Mouse (Mus musculus) ES-E14 (cell line): ENCODE data around the gene Ctsf. TPM values are rescaled to one million over a fixed set of nuclear protein-coding genes. Genes with fewer than 3 reads are reported as not detected.

Experiments
- DNase-seq: peaks from one replicate; pipeline ENCODE4 v3.0.0-alpha.2; 2013; ENCODE audit warnings: low read depth, low spot score
- H3K27ac ChIP-seq: 2 replicates; pipeline ENCODE4 v1.5.1; 2012; ENCODE audit warnings: low read depth, mild to moderate bottlenecking, low read length, moderate library complexity, mixed read lengths; ENCODE audit not compliant: poor library complexity, insufficient read depth, severe bottlenecking
- H3K36me3 ChIP-seq: 2 replicates; pipeline ENCODE4 v1.6.1; 2012; ENCODE audit warnings: mild to moderate bottlenecking, low read length, moderate library complexity, mixed read lengths; ENCODE audit not compliant: control insufficient read depth, poor library complexity, insufficient read depth, severe bottlenecking
- H3K4me1 ChIP-seq, 2 experiments: fragments of 150-350 bp in 1 of 2; sonication (generic) in 1 of 2; 2 replicates each; pipeline ENCODE4 v1.6.1; 2012; ENCODE audit warnings: low read length in 2 of 2, mild to moderate bottlenecking in 1 of 2, mixed read lengths in 1 of 2; ENCODE audit not compliant: control insufficient read depth in 2 of 2, insufficient read depth in 2 of 2, poor library complexity in 1 of 2
- H3K4me3 ChIP-seq, 2 experiments: fragments of 150-350 bp in 1 of 2; sonication (generic) in 1 of 2; 2 replicates each; pipeline ENCODE4 v1.5.1; 2012; ENCODE audit warnings: low read length in 2 of 2, low read depth in 1 of 2, mild to moderate bottlenecking in 1 of 2, mixed read lengths in 1 of 2; ENCODE audit not compliant: insufficient read depth in 1 of 2, poor library complexity in 1 of 2, severe bottlenecking in 1 of 2
- H3K9ac ChIP-seq: 2 replicates; pipeline ENCODE4 v1.6.1; 2012; ENCODE audit warnings: low read depth, mild to moderate bottlenecking, low read length, mixed read lengths; ENCODE audit not compliant: poor library complexity, insufficient read depth, severe bottlenecking
- H3K9me3 ChIP-seq: fragments of 150-350 bp; sonication (generic); 2 replicates; pipeline ENCODE4 v1.6.1; 2012; ENCODE audit warnings: low read depth, mild to moderate bottlenecking, low read length; ENCODE audit not compliant: control insufficient read depth, insufficient read depth
- CHD2 ChIP-seq: IDR thresholded peaks from 2 replicates; pipeline ENCODE4 v1.6.1; 2014; ENCODE audit warnings: mild to moderate bottlenecking, low read depth, low read length, inconsistent platforms
- HCFC1 ChIP-seq: IDR thresholded peaks from 2 replicates; pipeline ENCODE4 v1.6.1; 2012; ENCODE audit warnings: low read length, inconsistent platforms, borderline replicate concordance; ENCODE audit not compliant: insufficient read depth
- MAFK ChIP-seq: IDR thresholded peaks from 2 replicates; pipeline ENCODE4 v1.6.1; 2014; ENCODE audit warnings: mild to moderate bottlenecking, low read depth, low read length, inconsistent platforms; ENCODE audit not compliant: insufficient read depth
- ZC3H11A ChIP-seq: IDR thresholded peaks from 2 replicates; pipeline ENCODE4 v1.6.1; 2012; ENCODE audit warnings: low read depth, mild to moderate bottlenecking, inconsistent platforms, low read length, borderline replicate concordance
- ZNF384 ChIP-seq: IDR thresholded peaks from 2 replicates; pipeline ENCODE4 v1.6.1; 2012; ENCODE audit warnings: low read depth, low read length, inconsistent platforms
- in situ Hi-C, 2 experiments: fragments of 600-800 bp; cut with MboI; formaldehyde crosslinking; loops; one replicate each; pipeline ENCODE4 v1.15.1; 2025; ENCODE audit warnings: low sequenced_read_pairs in 2 of 2, inconsistent platforms in 1 of 2; ENCODE audit not compliant: unreplicated experiment in 2 of 2
- total RNA-seq: library from RNA; depleted of rRNA; stranded (reverse); fragments of 300-350 nt; gene quantifications from 2 replicates; pipeline ENCODE4 v1.2.3, GENCODE M21; 2012

Ctsf gene
- total RNA-seq, 1 experiment: 59.2 TPM

DNA sequence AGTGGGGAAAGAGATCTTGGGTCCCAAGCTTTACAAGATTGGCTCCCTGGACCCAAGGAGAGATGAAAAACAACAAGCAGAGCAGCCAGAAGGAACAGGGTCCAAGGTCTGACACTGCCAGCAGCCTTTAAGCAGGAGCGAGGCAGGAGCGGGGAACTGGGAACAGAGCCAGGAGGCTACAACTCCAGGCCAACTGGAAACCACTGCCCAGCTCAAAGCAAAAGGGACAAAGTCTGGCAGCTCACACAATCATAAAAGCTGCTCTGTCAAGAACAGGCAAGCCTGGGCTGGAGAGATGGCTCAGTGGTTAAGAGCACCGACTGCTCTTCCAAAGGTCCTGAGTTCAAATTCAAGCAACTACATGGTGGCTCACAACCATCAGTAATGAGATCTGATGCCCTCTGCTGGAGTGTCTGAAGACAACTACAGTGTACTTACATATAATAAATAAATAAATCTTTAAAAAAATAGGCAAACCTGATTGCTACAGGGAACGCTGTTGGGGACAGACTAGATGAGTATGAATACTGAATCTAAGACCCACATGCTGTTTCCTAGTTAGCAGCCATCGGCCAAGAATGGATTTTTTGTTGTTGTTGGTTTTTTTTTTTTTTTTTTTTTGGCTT lies 34.1 kb upstream of the Ctsf start:
- peaks cover 2 to 5% of the 10 kb centered on the region in 2 experiments; a peak in 1 of 4 replicates for H3K4me1 ChIP-seq
- DNase-seq: no peak
- H3K9me3 ChIP-seq: no peaks in the 10 kb centered on the region
- TF ChIP-seq CHD2: no peak
- TF ChIP-seq HCFC1: no peak
- no peak for TF ChIP-seq MAFK
- no peak; the same call in 1 of the 2 replicates for TF ChIP-seq ZNF384
- no peak for TF ChIP-seq ZC3H11A
- no peak overlapping the region for H3K4me3 ChIP-seq
- no peak overlapping the region for H3K27ac ChIP-seq
- in situ Hi-C loops: no loop called here
- no peaks in the 10 kb centered on the region for H3K36me3 ChIP-seq
- H3K9ac ChIP-seq: no peak overlapping the region

DNA sequence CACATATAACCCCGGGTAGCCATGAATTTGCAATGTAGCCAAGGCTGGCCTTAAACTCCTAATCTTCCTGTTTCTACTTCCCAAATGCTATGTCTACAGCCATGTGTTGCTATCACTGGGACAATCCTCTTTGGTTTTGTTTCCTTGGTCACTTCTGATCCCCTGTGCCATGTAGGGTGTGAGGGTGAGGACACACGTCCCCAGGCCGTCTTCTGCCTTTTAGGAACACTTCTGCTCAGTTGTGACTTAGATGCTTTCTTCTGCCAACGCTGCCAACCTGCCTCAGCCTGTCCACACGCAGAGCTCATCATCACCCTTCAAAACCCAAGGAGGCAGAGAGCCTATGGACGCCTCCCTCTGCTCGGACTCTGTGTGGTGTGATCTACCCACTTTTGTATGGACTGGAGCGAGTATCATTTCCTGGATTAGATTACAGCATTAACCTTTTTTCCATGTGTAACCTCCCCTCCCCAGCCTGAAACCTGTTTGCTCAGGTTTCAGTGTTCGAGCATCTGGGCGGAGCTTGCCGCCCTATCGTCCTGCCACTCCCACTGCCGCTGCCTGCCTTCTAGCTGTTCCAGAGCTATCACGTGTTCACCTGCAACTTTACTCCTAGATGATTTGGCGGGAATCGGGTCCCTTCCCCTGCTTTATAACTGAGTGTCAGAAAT lies 26.4 kb upstream of the Ctsf start:
- Histone ChIP-seq H3K36me3 (peaks cover 4% of the 10 kb centered on the region; the same call in 1 of the 2 replicates), H3K9me3 (no peaks in the 10 kb centered on the region), H3K27ac (peak overlapping the region; percentile 51), H3K4me3 (peak overlapping the region; percentile 26 to 30; a peak in 3 of 4 replicates), H3K4me1 (peaks cover 0 to 17% of the 10 kb centered on the region in 2 experiments; a peak in 2 of 4 replicates), H3K9ac (peak overlapping the region; percentile 79)
- in situ Hi-C loops: no loop called here
- no peak for DNase-seq
- TF ChIP-seq MAFK (no peak), ZC3H11A (no peak), CHD2 (no peak), HCFC1 (no peak), ZNF384 (no peak)

DNA sequence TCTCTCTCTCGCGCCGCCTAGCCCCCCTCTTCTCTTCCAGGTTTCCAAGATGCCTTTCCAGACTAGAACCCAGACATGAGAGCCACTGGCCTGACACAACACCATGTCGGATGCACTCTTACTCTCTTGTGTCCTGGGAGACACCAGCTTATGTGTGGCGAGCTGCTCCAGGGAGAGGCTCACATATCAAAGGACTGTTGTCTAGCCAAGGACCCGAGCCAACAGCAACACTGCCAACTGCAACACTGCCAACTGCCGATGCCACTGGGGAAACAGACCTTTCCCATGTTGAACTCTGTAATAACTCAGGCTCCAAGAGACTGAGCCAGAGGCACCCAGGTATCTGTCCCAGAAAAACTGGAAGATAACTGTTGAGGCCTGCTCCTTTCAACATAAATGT lies 25.8 kb upstream of the Ctsf start:
- H3K27ac ChIP-seq: peak overlapping the region; percentile 70; the same call in 1 of the 2 replicates
- peak overlapping the region; percentile 79 for H3K9ac ChIP-seq
- in situ Hi-C loops: no loop called here
- DNase-seq: no peak
- peaks cover 0 to 17% of the 10 kb centered on the region in 2 experiments; a peak in 2 of 4 replicates for H3K4me1 ChIP-seq
- TF ChIP-seq ZNF384 (no peak), CHD2 (no peak), ZC3H11A (no peak), MAFK (no peak), HCFC1 (no peak)
- H3K9me3 ChIP-seq: no peaks in the 10 kb centered on the region
- peaks cover 4% of the 10 kb centered on the region; the same call in 1 of the 2 replicates for H3K36me3 ChIP-seq
- H3K4me3 ChIP-seq: peak overlapping the region; percentile 15 to 26; a peak in 2 of 4 replicates

DNA sequence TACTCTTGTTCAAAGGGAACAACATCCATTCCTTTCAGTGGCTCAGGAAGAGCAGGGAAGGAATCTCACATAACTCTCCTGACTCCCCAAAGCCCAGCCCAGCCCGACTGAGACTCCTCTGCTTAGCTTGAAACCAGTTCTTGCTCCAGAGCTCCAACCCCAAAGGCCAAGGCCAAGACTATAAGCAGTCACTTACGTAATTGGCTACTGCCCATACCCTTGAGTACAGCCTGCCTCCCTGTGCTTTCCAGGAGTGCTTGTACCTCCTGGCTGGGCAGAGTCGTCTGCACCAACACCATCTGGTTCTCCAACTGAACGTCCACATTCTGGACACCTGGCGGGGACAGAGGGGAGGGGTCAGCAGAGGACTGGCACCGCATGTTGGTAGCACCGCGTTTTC lies 21.0 kb upstream of the Ctsf start:
- no peak for TF ChIP-seq CHD2
- TF ChIP-seq ZNF384: no peak
- no peak for TF ChIP-seq HCFC1
- in situ Hi-C loops: no loop called here
- Histone ChIP-seq H3K4me1 (peaks cover 7% of the 10 kb centered on the region in 2 experiments; a peak in 3 of 4 replicates), H3K9ac (no peak overlapping the region), H3K9me3 (no peaks in the 10 kb centered on the region), H3K27ac (no peak overlapping the region), H3K4me3 (no peak overlapping the region), H3K36me3 (peaks cover 4% of the 10 kb centered on the region; the same call in 1 of the 2 replicates)
- no peak for DNase-seq
